Mouse (Mus musculus): ENCODE data around the gene Trnp1.

Gene Trnp1

DNA sequence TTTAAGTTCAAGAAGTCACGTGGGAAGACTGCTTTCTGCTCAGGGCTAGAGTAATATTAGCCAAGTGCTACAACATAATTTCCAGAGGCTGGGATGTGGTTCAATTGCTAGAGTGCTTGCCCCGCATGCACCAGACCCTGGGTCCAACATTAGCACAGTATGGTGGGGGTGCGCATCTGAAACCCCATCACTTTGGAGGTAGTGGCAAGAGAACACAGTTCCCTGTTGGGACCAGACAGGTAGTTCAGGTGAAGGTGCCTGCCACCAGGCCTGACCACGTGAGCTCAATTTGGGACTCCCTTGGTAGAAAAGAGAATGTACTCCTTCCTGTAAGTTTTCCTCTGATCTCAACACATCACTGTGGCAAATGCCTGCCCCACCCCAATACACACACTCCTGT lies 3.5 kb downstream of the Trnp1 start:
- DNase-seq (ENCODE audit: low spot score in 2 of 2) = no peak

DNA sequence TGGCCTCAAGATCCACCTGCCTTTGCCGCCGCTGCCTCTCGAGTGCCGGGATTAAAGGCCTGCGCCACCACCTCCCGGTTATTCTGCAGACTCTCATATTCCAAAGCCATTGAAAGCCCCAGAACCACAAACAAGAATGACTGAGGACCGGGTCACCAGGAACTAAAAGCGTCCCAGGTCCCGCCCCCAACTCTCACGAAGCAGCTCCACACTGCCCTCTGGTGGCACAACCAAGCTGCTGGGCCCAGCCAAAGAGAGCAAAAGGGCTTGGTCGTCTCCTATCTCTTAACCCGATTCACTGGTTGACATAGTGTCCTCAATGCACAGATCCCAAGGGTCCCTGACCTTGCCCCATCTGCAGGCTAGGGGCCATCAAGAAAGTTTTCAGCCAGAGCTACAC lies 3.9 kb downstream of the Trnp1 start:
- DNase-seq (ENCODE audit: low spot score in 2 of 2) = peak; percentile 68 to 92

DNA sequence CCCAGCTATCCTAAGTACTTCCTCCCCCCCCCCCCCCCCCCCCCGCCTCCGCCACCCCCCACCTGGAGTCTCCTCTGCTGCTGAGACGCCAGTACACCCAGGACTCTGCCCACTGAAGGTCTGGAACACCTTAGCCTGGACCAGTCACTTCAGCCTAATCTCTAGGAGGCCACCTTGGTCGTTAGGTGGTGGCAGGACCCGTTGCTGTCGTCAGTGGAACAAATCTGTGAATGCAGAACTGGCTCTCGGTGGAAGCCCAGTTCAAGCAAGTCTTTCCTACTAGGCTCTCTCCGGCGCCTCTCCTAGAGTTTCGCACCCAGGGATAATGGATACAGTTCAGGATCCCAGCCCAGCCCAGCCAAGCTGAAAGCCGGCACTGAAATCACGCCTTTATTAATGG lies 4.5 kb downstream of the Trnp1 start:
- no peak for DNase-seq (ENCODE audit: low spot score in 2 of 2)

DNA sequence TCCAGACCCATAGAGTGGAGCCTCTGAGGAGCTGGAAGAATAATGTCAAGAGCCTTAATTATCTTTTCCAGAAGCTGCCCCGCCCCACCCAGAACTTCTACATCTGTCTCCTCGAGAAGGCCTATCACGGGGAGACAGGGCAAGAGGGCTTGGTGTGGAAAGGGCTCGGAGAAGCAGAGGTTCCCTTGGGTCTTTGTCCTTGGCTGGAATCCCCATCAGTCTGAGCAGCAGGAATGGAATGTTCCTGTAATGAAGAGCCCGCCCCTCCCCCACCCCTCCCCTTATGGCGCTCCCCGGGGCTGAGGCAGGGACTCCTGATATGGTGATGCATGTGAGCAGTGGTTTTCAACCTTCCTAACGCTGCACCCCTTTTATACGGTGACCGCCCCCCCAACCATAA lies 6.5 kb downstream of the Trnp1 start:
- DNase-seq (ENCODE audit: low spot score in 2 of 2) = no peak

DNA sequence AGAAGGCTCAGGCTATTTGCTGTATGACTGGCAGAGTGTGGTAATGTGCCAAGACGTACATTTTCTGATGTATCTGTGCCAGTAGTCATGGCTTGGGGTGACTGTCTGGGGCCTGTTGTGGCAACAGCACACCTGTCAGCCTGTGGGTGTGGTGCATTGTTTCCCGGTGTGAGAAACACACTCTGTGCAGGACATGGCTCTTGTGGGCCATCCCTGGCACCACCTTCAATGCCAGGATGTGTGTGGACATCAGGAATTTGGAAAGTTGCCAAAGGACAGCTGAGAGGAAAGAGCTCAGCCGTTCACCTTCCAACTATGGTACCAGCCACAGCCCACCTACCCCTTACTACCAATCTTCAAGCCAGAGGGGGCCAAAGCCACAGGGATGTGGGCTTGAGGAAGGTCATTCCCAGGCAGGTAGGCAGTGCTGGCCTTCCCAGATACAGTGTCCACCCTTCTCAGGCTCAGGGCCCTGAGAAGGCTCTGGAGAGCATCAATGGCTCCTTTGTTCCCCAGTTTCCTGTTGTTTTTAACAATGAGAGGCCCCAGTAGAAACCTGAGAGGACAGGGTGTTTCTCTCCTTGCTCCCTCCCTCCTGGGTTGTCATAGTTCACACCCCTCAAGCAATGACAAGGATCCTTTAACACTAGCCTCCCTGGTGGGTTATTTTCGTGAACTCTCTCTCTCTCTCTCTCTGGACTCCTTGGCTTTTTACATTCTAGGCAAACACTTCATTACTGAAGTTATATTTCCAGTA lies 8.7 kb downstream of the Trnp1 start:
- no peak for DNase-seq (ENCODE audit: low spot score in 2 of 2)

DNA sequence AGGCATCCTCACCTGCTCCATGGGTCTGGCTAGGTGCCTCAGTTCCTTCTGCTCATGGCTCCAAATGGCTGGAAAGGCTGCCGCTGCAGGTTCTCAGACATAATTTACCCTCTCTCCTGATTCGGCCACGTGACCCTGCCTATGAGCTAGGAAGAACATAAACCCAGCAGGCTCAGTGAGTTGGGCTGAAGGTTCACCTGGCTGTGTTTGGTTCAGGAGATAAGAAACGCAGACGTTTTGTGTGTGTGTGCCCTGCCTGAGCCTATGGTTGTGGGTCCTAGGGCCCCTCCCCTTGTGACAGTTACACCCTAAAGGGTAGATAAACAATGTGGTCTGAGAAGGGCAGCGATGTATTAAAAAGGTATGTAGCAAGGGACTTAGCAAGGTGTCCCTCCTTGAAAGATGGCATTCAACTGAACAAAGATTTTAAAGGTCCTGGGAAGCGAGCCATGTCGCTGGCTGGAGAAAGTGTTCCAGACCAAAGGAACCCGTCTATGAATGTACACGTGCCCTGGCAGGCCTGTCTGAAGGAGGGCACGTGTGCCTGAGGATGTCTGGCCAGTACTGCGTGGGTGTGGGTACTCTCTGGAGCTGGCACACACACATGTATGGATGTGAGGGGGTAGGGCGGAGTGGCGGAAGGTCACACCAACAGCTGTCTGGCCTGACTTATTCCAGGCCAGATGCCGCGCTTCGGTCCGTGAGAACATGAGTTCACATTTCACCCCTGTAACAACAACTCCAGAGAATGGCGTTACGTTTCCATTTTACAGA lies 9.5 kb downstream of the Trnp1 start:
- DNase-seq (ENCODE audit: low spot score in 2 of 2) = no peak

DNA sequence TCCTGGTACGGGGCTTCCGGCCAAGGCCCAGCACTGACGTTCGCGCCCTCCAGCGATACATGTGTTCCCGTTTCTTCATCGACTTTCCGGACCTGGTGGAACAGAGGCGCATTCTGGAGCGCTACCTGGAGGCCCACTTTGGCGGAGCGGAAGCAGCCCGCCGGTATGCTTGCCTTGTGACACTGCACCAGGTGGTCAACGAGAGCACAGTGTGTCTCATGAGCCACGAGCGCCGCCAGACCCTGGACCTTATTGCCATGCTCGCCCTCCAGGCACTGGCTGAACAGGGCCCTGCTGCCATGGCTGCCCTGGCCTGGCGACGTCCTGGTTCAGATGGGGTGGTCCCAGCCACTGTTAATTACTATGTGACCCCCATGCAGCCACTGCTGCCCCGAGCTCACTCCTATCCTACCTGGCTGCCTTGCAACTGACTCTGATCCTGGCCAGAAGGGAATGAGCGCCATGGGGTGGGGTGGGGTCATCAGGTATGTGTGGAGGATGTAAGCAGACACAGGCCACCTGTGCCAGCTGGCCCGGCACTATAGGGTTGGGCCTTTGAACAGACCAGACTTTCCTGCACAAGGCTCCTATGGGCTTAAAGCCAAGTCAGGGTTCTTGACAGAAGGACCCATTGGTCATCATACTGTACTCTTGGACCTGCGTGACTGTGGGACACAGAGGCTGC lies 11.5 kb downstream of the Trnp1 start:
- no peak for DNase-seq (ENCODE audit: low spot score in 2 of 2)

DNA sequence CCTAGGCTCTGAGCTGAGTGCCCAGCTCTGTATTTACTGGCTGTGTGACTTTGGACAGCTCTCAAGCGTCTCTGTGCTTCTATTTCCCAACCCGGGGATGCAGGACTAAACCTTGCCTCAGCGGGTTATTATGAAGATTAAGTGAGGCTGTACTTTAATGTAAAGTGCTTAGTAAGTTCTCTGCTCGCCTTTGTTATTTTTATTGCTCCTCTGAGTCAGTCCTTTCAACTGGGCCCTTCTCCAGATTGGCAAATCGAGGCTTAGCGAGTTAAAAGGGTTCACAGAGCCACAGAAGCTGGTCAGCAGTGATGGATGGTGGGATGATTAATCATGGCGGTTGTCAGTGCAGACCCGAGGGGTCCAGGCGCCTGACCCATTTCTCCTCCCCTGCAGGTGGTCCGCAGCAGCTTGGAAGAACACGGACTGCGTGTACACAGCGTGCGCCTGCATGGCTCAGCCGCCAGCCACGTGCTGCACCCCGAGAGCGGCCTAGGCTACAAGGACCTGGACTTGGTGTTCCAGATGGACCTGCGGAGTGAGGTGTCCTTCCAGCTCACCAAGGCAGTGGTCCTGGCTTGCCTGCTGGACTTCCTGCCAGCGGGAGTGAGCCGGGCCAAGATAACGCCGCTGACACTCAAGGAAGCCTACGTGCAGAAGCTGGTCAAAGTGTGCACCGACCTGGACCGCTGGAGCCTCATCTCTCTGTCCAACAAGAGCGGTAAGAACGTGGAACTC lies 12.5 kb downstream of the Trnp1 start:
- DNase-seq (ENCODE audit: low spot score in 2 of 2) = no peak

DNA sequence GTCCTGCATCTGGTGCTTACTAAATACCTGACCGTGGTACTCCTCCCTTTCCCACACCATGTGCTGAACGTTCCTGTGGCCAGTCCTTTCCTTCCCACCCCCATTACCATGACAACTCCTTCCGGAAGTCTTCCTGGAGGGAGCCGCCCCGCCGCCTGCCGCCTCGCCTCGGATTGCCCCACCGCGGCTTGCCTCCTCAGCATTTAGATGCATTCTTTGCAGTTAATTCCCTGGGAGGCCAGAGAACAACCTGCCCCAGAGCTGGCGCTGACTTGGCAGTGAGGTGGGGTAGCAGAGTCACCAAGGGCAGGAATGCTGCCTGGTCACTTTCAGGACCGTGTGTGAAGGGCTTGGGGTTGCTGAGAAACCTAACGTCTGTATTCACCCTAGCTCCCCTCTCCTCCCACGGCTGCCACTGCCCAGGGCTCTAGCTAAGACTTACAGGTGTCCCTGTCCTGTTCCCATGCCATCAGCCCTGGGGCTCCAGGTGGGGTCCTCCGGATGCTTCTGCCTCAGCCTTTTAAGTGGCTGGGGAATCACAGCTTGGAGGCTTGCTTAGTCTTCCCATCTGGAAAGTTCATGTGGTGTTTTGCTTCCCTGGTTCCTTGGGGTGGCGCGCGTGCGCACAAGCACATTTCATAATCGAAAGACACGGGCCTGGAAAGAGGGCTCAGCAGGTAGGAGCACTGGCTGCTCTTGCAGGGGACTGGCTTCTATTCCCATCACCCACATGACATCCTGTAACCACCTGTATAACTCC lies 13.9 kb downstream of the Trnp1 start:
- DNase-seq (ENCODE audit: low spot score in 2 of 2) = no peak

DNA sequence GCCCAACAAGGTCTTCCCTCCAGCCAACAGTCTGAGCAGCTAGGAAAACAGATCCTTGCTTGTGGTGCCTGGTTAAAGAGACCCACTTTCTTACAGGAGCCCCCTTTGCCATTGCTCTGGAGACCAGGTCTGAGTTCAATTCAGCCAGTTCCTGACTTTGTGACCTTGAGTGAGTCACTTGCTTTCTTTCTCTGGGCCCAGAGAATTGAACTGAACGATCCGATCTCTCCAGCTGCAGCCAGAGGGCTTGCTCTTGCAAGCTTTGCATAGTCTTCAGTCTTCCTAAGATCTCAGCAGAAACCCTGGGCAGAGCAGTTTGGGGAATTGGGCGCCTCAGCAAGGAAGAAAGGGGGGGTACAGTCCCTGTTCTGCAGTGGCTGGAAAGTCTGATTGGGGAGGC lies 15.9 kb downstream of the Trnp1 start:
- DNase-seq (ENCODE audit: low spot score in 2 of 2) = no peak

DNA sequence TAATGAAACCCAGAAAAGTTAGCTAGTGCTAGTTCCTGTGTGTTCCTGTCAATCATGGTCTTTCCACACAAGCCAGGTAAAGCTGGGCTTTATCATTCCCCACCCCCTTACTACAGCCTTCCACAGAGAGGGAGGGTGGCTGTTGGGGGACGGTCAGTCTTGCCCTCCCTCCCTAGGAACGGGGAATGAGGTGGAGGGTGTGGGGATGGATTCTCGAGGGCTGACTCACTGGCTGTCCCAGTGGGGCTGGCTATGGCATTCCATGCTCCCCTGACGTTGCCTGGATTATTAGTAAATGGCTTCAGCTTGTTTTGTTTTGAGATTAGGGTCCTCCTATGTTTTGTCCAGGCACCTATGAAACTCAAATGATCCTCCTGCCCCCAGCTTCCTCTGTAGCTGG lies 16.9 kb downstream of the Trnp1 start:
- DNase-seq (ENCODE audit: low spot score in 2 of 2) = no peak

DNA sequence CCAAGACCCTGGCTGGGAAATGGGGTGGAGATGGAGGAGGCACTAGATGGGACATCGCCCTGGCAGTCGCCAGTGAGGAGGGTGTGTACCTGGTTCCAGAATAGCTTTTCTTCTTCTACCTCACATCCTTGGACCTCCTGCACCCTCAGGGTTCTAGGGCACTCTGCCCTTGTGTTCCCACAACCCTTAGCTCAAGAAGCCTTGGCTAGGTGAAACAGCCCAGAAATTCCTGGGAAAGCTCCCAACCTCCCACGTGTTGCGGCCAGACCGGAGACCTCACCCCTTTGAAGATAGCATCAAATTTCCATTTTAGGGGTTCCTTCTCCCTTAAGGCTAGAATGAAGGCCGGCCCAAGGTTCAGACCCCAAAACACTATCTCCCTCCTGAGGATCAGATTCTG lies 17.6 kb downstream of the Trnp1 start:
- no peak for DNase-seq (ENCODE audit: low spot score in 2 of 2)

DNA sequence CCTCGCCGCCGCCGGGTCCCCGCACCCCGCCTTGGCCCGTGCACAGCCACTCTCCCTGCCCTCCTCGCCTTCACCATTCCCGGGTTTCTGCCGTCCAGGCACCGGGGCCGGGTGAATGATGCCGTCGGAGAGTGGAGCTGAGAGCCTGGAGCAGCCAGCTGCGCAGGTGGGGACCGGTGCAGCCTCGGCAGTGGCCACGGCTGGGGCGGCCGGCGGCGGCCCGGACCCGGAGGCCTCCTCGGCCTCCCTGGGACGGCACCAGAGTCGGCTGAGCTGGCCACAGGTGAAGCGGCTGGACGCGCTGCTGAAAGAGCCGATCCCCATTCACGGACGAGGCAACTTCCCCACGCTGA lies 18.2 kb downstream of the Trnp1 start:
- no peak for DNase-seq (ENCODE audit: low spot score in 2 of 2)

DNA sequence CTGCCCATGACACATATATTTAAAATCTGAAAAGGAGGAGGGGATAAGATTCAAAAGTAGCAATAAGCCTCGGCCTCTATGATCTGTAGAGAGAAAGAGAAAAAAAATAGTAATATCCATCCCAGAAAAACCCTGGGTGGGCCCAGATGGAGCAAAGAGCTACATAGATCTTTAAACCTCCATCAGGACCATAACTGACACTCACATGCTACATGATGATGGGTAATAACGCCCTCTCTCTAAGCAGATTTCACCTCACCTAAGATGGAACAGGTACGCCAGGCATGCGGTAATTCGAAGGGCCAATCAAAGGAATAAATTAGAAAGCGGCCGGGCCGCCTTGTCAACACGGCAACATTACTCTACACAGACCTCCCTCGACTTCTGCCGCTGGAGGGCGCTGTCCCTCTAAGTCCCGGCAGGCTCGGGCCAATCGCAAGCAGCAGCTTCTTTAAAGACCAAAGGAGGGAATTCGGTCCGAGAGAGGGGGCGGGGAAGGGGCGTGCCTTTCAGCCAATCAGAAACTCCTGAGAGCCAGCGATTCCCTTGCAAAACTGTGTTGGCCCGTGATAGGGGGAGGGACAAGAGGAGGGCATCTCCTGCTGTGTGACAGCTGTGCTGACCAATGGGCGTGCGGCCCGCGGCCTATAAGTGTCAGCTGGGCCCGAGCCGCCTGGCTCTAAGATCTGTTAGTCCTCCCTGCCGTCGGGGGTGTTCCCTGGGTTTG lies 18.7 kb downstream of the Trnp1 start, which contains the start of gene Tent5b:
Gene Tent5b, plus strand, starts transcription at position 675 of the 727 bp plus-strand sequence.
- DNase-seq (ENCODE audit: low spot score in 2 of 2) = peak; percentile 88 to 89

DNA sequence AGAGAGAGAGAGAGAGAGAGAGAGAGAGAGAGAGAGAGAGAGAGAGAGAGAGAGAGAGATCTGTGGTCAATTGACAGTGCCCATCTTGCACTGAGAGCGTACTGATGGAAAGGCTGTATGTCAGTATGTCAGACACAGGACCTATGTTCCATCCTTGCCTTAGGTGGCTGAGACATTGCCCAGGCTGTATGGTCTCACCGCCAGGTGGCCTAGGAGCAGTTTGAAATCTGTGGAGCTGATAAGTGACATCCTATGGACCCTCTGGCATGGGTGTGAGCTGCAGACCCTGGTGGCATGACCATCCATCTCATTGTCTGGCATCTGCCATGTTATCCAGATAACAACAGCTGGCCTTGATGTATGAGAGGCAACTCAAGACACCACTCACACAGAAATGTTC lies 24.5 kb downstream of the Trnp1 start:
- no peak for DNase-seq (ENCODE audit: low spot score in 2 of 2)

DNA sequence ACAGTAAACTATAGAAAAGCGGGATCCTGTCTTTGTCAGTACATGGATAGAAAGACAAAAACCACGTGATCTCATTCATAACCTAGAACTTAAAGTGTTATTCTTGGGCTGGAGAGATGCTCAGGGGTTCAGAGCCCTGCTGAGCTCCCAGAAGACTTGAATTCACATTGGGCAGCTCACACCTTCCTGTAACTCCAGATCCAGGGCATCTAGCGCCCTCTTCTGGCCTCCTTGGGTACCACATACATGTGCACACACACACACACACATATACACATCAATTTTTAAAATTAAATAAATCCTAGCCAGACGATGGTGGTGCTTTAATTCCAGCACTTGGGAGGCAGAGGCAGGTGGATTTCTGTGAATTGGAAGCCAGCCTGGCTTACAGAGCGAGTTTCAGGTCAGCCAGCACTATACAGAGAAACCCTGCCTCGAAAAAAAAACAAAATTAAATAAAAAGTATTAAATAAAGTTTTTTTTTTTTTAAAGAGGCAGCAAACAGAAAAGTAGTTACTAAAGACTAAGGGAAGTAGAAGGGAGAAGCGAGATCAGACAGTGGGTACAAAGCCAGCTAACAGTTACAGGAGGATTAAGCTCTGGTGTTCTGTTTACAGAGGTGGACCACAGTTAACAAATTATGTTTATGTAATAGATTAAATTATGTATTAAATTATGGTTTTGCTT lies 27.1 kb downstream of the Trnp1 start:
- DNase-seq (ENCODE audit: low spot score in 2 of 2) = no peak

DNA sequence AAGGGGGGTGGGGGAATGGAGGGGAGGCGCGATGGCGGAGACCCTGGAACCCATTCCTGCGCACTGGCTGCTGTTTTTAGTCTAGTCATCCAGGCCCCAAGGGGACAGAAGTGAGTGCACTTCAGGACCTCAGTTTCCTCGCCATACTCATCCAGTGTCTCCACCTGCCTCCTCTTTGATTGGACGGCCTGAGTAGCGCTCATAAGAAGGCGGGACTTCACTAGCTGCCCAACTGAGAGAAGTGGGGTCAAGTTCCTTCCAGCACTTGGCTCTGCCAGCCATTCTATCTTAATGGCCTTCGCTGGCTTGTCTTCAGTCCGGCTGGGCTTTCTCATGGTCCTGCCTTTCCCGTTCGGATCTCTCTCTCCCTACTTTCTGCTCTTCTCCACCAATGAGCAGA lies 29.2 kb downstream of the Trnp1 start:
- no peak for DNase-seq (ENCODE audit: low spot score in 2 of 2)

DNA sequence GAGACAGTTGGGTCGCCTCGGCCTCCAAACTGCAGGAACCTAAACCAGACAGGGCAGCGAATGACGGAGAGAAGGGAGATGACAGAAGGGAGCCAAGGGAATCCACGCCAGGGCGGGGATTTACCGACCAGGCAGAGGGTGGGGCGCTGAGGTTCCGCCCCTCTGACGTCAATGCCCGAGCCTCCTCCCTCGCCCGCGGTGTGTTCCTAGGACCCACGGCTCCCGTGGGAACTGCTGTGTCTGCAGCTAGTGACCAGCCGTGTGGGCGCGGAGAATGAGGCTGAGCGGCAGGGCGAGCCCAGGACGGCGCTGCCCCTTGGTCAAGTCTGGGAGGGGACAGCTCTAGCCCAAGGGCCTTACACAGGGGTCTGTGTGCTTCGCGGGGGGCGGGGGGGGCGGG lies 30.3 kb downstream of the Trnp1 start:
- peak; percentile 24 to 48 for DNase-seq (ENCODE audit: low spot score in 2 of 2)

DNA sequence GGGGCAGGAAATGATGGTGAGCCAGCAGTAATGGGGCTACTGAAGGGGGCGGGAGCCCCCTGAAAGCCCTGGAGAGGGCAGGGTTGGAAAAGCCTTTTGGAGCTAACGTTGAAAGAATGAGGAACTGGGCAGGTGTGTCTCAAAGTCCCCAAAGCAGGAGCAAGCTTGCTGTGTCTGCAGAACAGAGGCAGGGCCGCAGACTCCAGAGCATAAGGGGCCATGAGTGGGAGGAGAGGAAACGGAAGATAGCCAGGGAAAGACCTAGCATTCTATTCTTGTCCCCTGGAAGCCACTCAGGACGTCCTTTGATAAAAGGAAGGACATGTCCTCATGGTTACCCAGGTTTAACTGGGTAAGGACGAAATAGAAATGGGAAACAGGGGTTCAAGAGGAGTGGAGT lies 35.2 kb downstream of the Trnp1 start:
- no peak for DNase-seq (ENCODE audit: low spot score in 2 of 2)

DNA sequence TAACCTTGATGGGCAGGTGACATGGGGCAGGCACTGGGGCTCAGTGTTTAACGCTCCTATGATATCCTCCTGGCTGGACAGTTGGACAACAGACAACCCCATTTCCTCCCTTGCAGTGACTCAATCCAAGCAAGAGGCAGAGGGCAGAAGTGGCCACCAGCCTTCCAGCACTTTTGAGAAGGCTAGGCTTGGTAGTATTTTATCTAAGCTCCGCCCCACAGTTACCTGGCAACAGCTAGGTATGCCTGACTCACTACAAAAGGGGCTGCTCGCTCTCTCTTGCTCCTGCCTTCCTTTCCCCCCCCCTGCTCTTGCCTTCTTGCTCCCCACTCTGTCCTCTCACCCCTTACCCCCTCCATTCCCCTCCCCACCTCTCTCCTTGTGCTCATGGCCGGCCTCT lies 37.0 kb downstream of the Trnp1 start:
- DNase-seq (ENCODE audit: low spot score in 2 of 2) = no peak

Data from thymus, postnatal 10 days (tissue).